8 mouse cellular contexts compared by ENCODE assay signal in the genomic region with DNA sequence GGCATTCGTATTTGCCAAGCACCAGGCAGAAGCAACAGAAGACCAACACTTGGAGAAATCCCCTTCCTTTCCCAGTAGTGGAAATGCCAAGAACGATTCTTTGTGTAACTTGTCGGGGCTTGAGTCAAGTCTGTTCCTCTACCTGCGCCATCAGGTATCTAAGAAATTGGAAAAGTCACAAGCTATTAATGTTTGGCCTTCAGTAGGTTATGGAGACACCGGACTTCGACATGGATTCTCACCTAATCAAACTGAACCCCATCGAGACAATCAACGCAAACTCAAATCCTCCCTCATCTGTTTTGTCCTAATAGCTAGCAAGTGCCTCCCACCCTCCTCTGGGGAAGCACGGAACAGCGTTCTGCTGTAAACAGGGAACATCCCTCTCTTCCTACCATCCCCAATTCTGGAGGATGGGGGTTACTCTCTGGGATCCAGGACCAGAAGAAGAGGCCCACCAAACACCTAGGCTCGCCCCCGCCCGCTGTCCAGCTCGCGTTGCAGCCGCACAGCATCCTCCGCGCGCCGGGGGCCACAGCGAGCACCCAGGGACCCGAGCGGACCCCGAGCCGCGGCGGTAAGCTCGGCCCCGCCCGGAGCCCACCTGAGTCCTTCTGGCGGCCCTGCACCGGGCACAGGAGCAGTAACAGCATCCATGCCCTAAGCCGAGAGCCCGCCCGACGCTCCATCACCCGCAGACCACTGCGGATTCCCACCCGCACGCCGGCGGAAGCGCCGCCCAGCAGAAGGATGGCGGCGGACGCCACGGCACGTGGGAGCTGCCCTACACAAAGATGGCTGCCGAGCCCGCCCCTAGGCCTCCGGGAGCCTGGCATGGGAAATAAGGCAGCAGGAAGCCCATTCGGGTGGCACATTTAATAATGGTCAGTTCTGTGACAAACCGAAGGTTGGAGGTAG. TPM values are rescaled to one million over a fixed set of nuclear protein-coding genes. Genes with fewer than 3 reads are reported as not detected.
DNase-seq lines count a peak whose midpoint lies in the region; ATAC-seq and TF ChIP-seq lines count a peak whose summit lies in the region.

A gene (minus strand): TSS at position 780 of the 918 bp plus-strand sequence.

- no peak within 1 kb of the TSS for H3K27ac ChIP-seq in bone marrow macrophage, adult 2 months (ENCODE audit: insufficient read depth, low read depth, low read length)
- H3K27ac ChIP-seq in heart, embryonic 11.5 days (ENCODE audit: low read depth, low read length): no peak within 1 kb of the TSS
- H3K27ac ChIP-seq in kidney, embryonic 16.5 days (ENCODE audit: low read length): no peak within 1 kb of the TSS
- H3K27ac ChIP-seq in liver, adult 2 months (replicated peaks; ENCODE audit: insufficient read depth, low read depth, low read length): no peak within 1 kb of the TSS

- H3K27me3 ChIP-seq in heart, embryonic 11.5 days (ENCODE audit: control insufficient read depth, insufficient read depth, low read length): 0 out of 2 replicates have a peak, but pooled peaks cover 4% of the 10 kb centered on the region
- H3K27me3 ChIP-seq in kidney, embryonic 16.5 days (ENCODE audit: insufficient read depth, low read length): 0 out of 2 replicates have a peak, but pooled peaks cover 7% of the 10 kb centered on the region
- no peaks in the 10 kb centered on the region for H3K27me3 ChIP-seq in liver, adult 2 months (ENCODE audit: control insufficient read depth, insufficient read depth, low read length)
- no peaks in the 10 kb centered on the region for H3K27me3 ChIP-seq in myocyte (ENCODE audit: control insufficient read depth, insufficient read depth, insufficient read length)

- peaks cover 16% of the 10 kb centered on the region for H3K4me1 ChIP-seq in bone marrow macrophage, adult 2 months (ENCODE audit: control insufficient read depth, insufficient read depth, low read length)
- peaks cover 7% of the 10 kb centered on the region; the same call in 1 of the 2 replicates for H3K4me1 ChIP-seq in heart, embryonic 11.5 days (ENCODE audit: control insufficient read depth, insufficient read depth, low read length)
- H3K4me1 ChIP-seq in kidney, embryonic 16.5 days (ENCODE audit: insufficient read depth, low read length): peaks cover 13% of the 10 kb centered on the region
- H3K4me1 ChIP-seq in liver, adult 2 months (ENCODE audit: control insufficient read depth, insufficient read depth, low read length): no peaks in the 10 kb centered on the region; the same call in 1 of the 2 replicates

- no peak for TF ChIP-seq CTCF in bone marrow macrophage, adult 2 months (IDR thresholded peaks at IDR 0.05; ENCODE audit: low read depth, low read length)
- TF ChIP-seq CTCF in liver, adult 2 months (IDR thresholded peaks at IDR 0.05; ENCODE audit: low read depth, low read length): no peak

- no peaks in the 10 kb centered on the region for H3K79me2 ChIP-seq in liver, adult 2 months (ENCODE audit: control insufficient read depth, insufficient read depth, low read length)
- H3K79me2 ChIP-seq in myocyte (ENCODE audit: control insufficient read depth, insufficient read depth): peaks cover 6% of the 10 kb centered on the region

- peak; percentile 88 for ATAC-seq in erythroblast, adult 5-6 weeks (replicated peaks; ENCODE audit: low FRiP score, poor library complexity, severe bottlenecking)
- ATAC-seq in heart, embryonic 11.5 days (replicated peaks; ENCODE audit: insufficient number of reproducible peaks, low FRiP score, low TSS enrichment): peak; percentile 71
- peak; percentile 92 for ATAC-seq in kidney, embryonic 16.5 days (ENCODE audit: low FRiP score, low TSS enrichment)

- TF ChIP-seq POLR2A in bone marrow macrophage, adult 2 months (IDR thresholded peaks at IDR 0.05; ENCODE audit: borderline replicate concordance, low read depth, low read length): no peak
- TF ChIP-seq POLR2A in liver, adult 2 months (IDR thresholded peaks at IDR 0.05; ENCODE audit: extremely low read depth, insufficient read depth, low read length): peak; percentile 22; the same call in 1 of the 2 replicates
- peak; percentile 81 for TF ChIP-seq POLR2A in myocyte (IDR thresholded peaks at IDR 0.05; ENCODE audit: insufficient read length, low read depth)

- peak within 1 kb of the TSS; percentile 81 for H3K4me2 ChIP-seq in heart, embryonic 11.5 days
- peak within 1 kb of the TSS; percentile 85 for H3K4me2 ChIP-seq in kidney, embryonic 16.5 days (replicated peaks; ENCODE audit: low read depth, low read length)
- peak within 1 kb of the TSS; percentile 95 for H3K4me2 ChIP-seq in myocyte (ENCODE audit: low read depth)

- H3K4me3 ChIP-seq in bone marrow macrophage, adult 2 months (ENCODE audit: insufficient read depth, low read length): peak within 1 kb of the TSS; percentile 80
- peak within 1 kb of the TSS; percentile 76 for H3K4me3 ChIP-seq in heart, embryonic 11.5 days (ENCODE audit: low read depth, low read length)
- H3K4me3 ChIP-seq in kidney, embryonic 16.5 days (ENCODE audit: low read length): peak within 1 kb of the TSS; percentile 95
- H3K4me3 ChIP-seq in liver, adult 2 months (ENCODE audit: insufficient read depth, low read depth, low read length): peak within 1 kb of the TSS; percentile 99
- H3K4me3 ChIP-seq in myocyte: peak within 1 kb of the TSS; percentile 45

- peak; percentile 76 to 80 for DNase-seq in B cell, adult 2 months
- peak; percentile 46 for DNase-seq in liver, adult 2 months (ENCODE audit: extremely low read depth, low read depth, low spot score)
- peak; percentile 64 to 86 for DNase-seq in spleen, postnatal 4 days (ENCODE audit: low spot score in 2 of 2)

- WGBS in heart, embryonic 11.5 days (ENCODE audit: insufficient replicate concordance): 3% methylated on average over 54 of the region's 54 CpGs
- WGBS in kidney, embryonic 16.5 days: 2% methylated on average over 54 of the region's 54 CpGs
- WGBS in liver, adult 2 months: 4% methylated on average over 54 of the region's 54 CpGs

- no peaks in the 10 kb centered on the region for H3K9me3 ChIP-seq in heart, embryonic 11.5 days (replicated peaks; ENCODE audit: control insufficient read depth, low read length)
- H3K9me3 ChIP-seq in kidney, embryonic 16.5 days (ENCODE audit: low read length): no peaks in the 10 kb centered on the region

- peak within 1 kb of the TSS; percentile 76 for H3K9ac ChIP-seq in heart, embryonic 11.5 days (ENCODE audit: low read depth, low read length)
- H3K9ac ChIP-seq in kidney, embryonic 16.5 days (replicated peaks; ENCODE audit: low read length): peak within 1 kb of the TSS; percentile 93
- peak within 1 kb of the TSS; percentile 85 for H3K9ac ChIP-seq in liver, adult 2 months (ENCODE audit: low read depth, low read length)

- peaks cover 4% of the 10 kb centered on the region; the same call in 1 of the 2 replicates for H3K36me3 ChIP-seq in heart, embryonic 11.5 days (ENCODE audit: control insufficient read depth, insufficient read depth, low read length)
- H3K36me3 ChIP-seq in kidney, embryonic 16.5 days (ENCODE audit: insufficient read depth, low read length): peaks cover 16% of the 10 kb centered on the region
- H3K36me3 ChIP-seq in liver, adult 2 months (ENCODE audit: control insufficient read depth, insufficient read depth, low read length): 0 out of 2 replicates have a peak, but pooled peaks cover 3% of the 10 kb centered on the region
- peaks cover 4% of the 10 kb centered on the region for H3K36me3 ChIP-seq in myocyte (ENCODE audit: control insufficient read depth, insufficient read depth)

- no peak within 1 kb of the TSS for H3ac ChIP-seq in myocyte (ENCODE audit: control insufficient read depth, insufficient read length)

TF ChIP-seq in myocyte, 11 proteins besides CTCF, POLR2A, EP300 and RAD21:
- TF ChIP-seq REST (IDR thresholded peaks at IDR 0.05; ENCODE audit: insufficient read depth, insufficient read length) (no peak), SRF (IDR thresholded peaks at IDR 0.05; ENCODE audit: control insufficient read depth, insufficient read length, low read depth) (no peak), MAX (IDR thresholded peaks at IDR 0.05; ENCODE audit: low read depth) (no peak), CEBPB (IDR thresholded peaks at IDR 0.05; ENCODE audit: insufficient read depth, poor library complexity, severe bottlenecking) (no peak), POLR2AphosphoS2 (IDR thresholded peaks at IDR 0.05; ENCODE audit: insufficient read length, low read depth) (peak; percentile 76), MYOD1 (IDR thresholded peaks at IDR 0.05; ENCODE audit: control insufficient read depth in 1 of 3, insufficient read length in 2 of 3, low read depth in 2 of 3) (peak in 1 of 3 experiments; percentile 9), TCF3 (IDR thresholded peaks at IDR 0.05; ENCODE audit: insufficient read length, low read depth) (no peak), TCF12 (IDR thresholded peaks at IDR 0.05; ENCODE audit: insufficient read depth, poor library complexity, severe bottlenecking) (no peak), MYOG (IDR thresholded peaks at IDR 0.05; ENCODE audit: control insufficient read depth in 1 of 3, insufficient read depth in 1 of 3, insufficient read length in 2 of 3, low read depth in 2 of 3) (no peak), USF1 (IDR thresholded peaks at IDR 0.05; ENCODE audit: low read depth) (peak; percentile 86), E2F4 (IDR thresholded peaks at IDR 0.05; ENCODE audit: insufficient read depth) (no peak)

RNA-seq across cellular contexts. Expression of the gene that starts here (rescaled TPM):
- polyA plus RNA-seq in bone marrow macrophage, adult 2 months (2012; ENCODE audit: insufficient read depth, insufficient read length, missing spikeins): 26.0 and 28.2 TPM in 2 replicates
- total RNA-seq in erythroblast, adult 5-6 weeks (2015; ENCODE audit: low replicate concordance): 7.3 and 8.5 TPM in 2 replicates
- 3.2 and 3.6 TPM in 2 replicates for total RNA-seq in erythroblast, adult 5-6 weeks (2017; ENCODE audit: low replicate concordance)
- polyA plus RNA-seq in heart, embryonic 11.5 days (2014; fragmentation: Nextera tagmentation; extraction: Ambion mirVana): 33.5 and 37.7 TPM in 2 replicates
- 62.2 and 62.9 TPM in 2 replicates for polyA plus RNA-seq in kidney, embryonic 16.5 days (2015; fragmentation: Nextera tagmentation; extraction: Ambion mirVana)
- 12.6 and 12.9 TPM in 2 replicates for total RNA-seq in liver, adult 2 months (2014; rRNA removed)
- polyA plus RNA-seq in liver, adult 2 months (2012; rRNA removed): 5.6 and 6.9 TPM in 2 replicates
- 25.5 TPM for polyA plus RNA-seq in myocyte (2012; fragmentation: generic; extraction: Trizol)

Comparison
In these comparisons a context has a peak if more than half of its experiments do, and no peak if none do; other contexts are left out.
1. H3K4me3 ChIP-seq: peak in every context shown above with its lines; median percentile 99 in liver, adult 2 months; 95 in kidney, embryonic 16.5 days; 80 in bone marrow macrophage, adult 2 months; 76 in heart, embryonic 11.5 days; 45 in myocyte.